Mouse (Mus musculus) stomach, embryonic 16.5 days (tissue): ENCODE data around the gene Plekha7. TPM values are rescaled to one million over a fixed set of nuclear protein-coding genes. Genes with fewer than 3 reads are reported as not detected.

Source experiments
- ATAC-seq: fragments of 200-750 bp; cut with Nextera tagmentation; 2 replicates; pipeline ENCODE4 v1.8.0; 2017; ENCODE audit warnings: moderate number of reproducible peaks, moderate TSS enrichment; ENCODE audit not compliant: insufficient read depth, low FRiP score
- H3K27ac ChIP-seq: fragments of 300-500 bp; sonication (generic); 2 replicates; pipeline ENCODE4 v1.5.1; 2014; ENCODE audit warnings: low read length
- H3K27me3 ChIP-seq: fragments of 300-500 bp; sonication (generic); 2 replicates; pipeline ENCODE4 v1.6.1; 2014; ENCODE audit warnings: low read length, control low read depth, mixed read lengths; ENCODE audit not compliant: control insufficient read depth, insufficient read depth
- H3K36me3 ChIP-seq: fragments of 300-500 bp; sonication (generic); 2 replicates; pipeline ENCODE4 v1.6.1; 2014; ENCODE audit warnings: low read length; ENCODE audit not compliant: control insufficient read depth, insufficient read depth
- H3K4me1 ChIP-seq: fragments of 300-500 bp; sonication (generic); 2 replicates; pipeline ENCODE4 v1.6.1; 2014; ENCODE audit warnings: low read length, control low read depth, mixed read lengths; ENCODE audit not compliant: control insufficient read depth, insufficient read depth
- H3K4me2 ChIP-seq: fragments of 300-500 bp; sonication (generic); 2 replicates; pipeline ENCODE4 v1.6.1; 2014; ENCODE audit warnings: low read depth, low read length, mixed read lengths
- H3K4me3 ChIP-seq: fragments of 300-500 bp; sonication (generic); replicated peaks from 2 replicates; pipeline ENCODE4 v1.5.1; 2014; ENCODE audit warnings: mild to moderate bottlenecking, low read length
- H3K9ac ChIP-seq: fragments of 300-500 bp; sonication (generic); 2 replicates; pipeline ENCODE4 v1.6.1; 2014; ENCODE audit warnings: low read length
- H3K9me3 ChIP-seq: fragments of 300-500 bp; sonication (generic); replicated peaks from 2 replicates; pipeline ENCODE4 v1.6.1; 2016; ENCODE audit warnings: low read length, control low read depth; ENCODE audit not compliant: control insufficient read depth
- WGBS: fragments of 180-500 bp; shearing (Covaris S2); extraction: QIAGEN DNeasy Blood & Tissue Kit; methylation state at CpG from one replicate; pipeline ENCODE4 v1.1.7; 2014; 5-methylcytosine and 5-hydroxymethylcytosine counted together
- polyA plus RNA-seq: library from polyadenylated mRNA; unstranded; fragments of >200 nt; fragmentation: Nextera tagmentation; extraction: Ambion mirVana; gene quantifications from 2 replicates; pipeline ENCODE4 v1.2.1, GENCODE M21; 2015

Plekha7 gene
- polyA plus RNA-seq, 1 experiment from 2014 or later = 19.9 TPM

DNA sequence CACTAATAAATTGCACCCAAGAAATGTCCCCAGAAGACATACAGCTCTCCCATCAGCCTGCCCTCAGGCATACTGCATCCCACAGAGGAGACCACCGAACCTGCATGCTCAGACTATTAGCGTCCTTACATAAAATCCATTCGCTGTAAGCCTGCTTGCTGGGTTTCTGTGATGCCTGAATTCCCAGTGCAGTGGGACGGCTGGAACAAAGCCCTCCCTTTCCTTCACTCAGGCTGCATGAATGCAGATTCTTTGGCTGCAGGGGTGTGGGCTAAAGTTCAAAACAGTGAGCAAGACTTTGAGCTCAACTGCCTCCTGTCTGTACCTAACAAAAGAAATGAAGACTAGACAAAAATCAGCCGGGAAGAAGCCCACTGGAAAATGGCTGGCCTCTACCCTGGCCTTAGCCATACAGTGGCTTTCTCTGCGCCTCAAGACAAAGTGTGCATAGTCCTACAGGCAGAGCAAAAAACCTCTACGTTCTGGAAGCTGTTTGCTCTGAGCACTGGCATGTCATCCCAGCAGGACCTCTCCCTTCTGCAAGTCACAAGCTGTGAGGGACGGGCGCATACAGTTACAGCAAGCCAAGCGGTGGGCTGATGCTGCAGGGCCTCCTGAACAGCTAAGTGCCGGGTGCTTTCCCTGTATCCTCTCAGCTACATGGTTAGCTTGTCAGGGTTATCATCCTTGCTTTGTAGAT is 123.7 kb downstream of the Plekha7 start:
- Histone ChIP-seq H3K4me2 (no peak overlapping the region), H3K9ac (no peak overlapping the region), H3K4me1 (no peaks in the 10 kb centered on the region; the same call in 1 of the 2 replicates), H3K27ac (no peak overlapping the region), H3K27me3 (no peaks in the 10 kb centered on the region), H3K9me3 (no peaks in the 10 kb centered on the region), H3K36me3 (no peaks in the 10 kb centered on the region), H3K4me3 (no peak overlapping the region)
- ATAC-seq = no peak
- 42% methylated on average over 11 of the region's 11 CpGs for WGBS

DNA sequence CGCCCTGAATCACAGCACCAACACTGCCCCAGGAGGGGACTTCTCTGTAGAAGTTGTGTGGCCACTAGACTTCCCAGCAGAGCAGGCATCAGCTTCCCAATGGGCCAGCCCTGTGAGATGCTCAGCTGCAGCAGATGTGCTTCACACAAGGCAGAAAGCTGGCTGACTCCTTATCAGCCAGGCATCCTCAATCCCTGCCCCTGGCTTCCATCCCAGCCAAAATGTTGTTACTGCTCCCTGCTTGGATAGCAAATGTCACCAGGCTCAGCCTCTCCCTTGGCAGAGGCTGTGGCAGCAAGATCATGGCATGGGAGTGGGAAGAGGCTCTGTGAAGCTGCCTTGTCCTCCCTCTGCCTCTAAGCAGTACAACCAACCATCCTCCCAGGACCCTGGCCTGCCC is 125.7 kb downstream of the Plekha7 start:
- H3K4me2 ChIP-seq = no peak overlapping the region

GRCm38 (mm10) chr7:116181444-116181946 is 126.7 kb downstream of the Plekha7 start:
- no peak for ATAC-seq
- no peak overlapping the region for H3K4me2 ChIP-seq
- no peak overlapping the region for H3K4me3 ChIP-seq
- H3K27me3 ChIP-seq = no peaks in the 10 kb centered on the region
- 83% methylated on average over 5 of the region's 5 CpGs for WGBS
- no peaks in the 10 kb centered on the region for H3K36me3 ChIP-seq
- H3K27ac ChIP-seq = no peak overlapping the region
- H3K4me1 ChIP-seq = no peaks in the 10 kb centered on the region; the same call in 1 of the 2 replicates
- no peaks in the 10 kb centered on the region for H3K9me3 ChIP-seq
- H3K9ac ChIP-seq = no peak overlapping the region

More for the DNA sequence above, 125.7 kb downstream of the Plekha7 start:
- Histone ChIP-seq H3K36me3 (no peaks in the 10 kb centered on the region), H3K9ac (no peak overlapping the region), H3K9me3 (no peaks in the 10 kb centered on the region), H3K4me3 (no peak overlapping the region), H3K27ac (no peak overlapping the region), H3K4me1 (no peaks in the 10 kb centered on the region; the same call in 1 of the 2 replicates), H3K27me3 (no peaks in the 10 kb centered on the region)
- WGBS = 90% methylated on average over 1 of the region's 1 CpGs
- no peak for ATAC-seq

DNA sequence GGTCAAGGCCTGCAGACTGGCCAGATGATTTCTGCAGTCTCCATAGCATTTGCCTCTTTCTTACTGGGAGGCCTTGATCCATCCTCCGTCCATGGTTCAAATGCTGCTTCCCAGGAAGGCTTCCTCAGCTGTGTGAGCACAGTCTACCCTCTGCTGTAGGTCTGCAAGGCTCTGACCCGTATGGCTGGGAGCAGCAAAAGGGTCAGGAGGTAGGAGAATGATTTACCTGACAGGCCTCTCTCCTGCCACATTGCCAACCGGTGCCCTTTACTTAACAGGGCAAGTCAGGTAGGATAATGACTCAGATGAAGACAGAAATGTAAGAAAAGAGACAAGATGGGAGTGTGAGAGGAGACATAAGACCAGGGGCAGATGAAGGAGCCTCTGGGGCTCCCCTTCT is 129.3 kb downstream of the Plekha7 start:
- Histone ChIP-seq H3K4me1 (no peaks in the 10 kb centered on the region; the same call in 1 of the 2 replicates), H3K27me3 (no peaks in the 10 kb centered on the region), H3K4me2 (no peak overlapping the region), H3K27ac (no peak overlapping the region), H3K9ac (no peak overlapping the region), H3K9me3 (no peaks in the 10 kb centered on the region), H3K36me3 (no peaks in the 10 kb centered on the region), H3K4me3 (no peak overlapping the region)
- ATAC-seq = no peak
- WGBS = 80% methylated on average over 3 of the region's 3 CpGs

GRCm38 (mm10) chr7:116172774-116173173 is 135.4 kb downstream of the Plekha7 start:
- Histone ChIP-seq H3K27me3 (no peaks in the 10 kb centered on the region), H3K9me3 (no peaks in the 10 kb centered on the region), H3K9ac (no peak overlapping the region), H3K36me3 (no peaks in the 10 kb centered on the region), H3K4me2 (no peak overlapping the region), H3K4me3 (no peak overlapping the region), H3K4me1 (no peaks in the 10 kb centered on the region), H3K27ac (no peak overlapping the region)
- ATAC-seq = no peak
- WGBS = 78% methylated on average over 10 of the region's 10 CpGs

DNA sequence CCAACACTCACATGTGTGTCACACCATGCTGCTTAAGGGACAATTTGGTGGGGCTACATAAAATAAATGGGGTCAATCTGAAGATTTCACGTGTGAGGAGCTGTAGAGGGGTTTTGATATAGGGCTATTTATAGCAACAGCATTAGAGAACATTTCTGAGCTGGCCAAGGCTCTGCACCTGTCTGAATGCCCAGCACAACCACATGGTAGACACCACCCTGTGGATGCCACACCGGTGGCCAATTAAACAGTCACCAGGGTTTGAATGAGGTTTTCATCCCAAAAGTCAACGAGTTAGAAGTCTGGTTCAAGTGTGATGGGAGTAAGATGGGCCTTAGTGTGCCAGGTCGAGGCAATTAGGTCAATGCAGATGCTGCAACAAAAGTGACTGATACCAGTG is 138.8 kb downstream of the Plekha7 start:
- Histone ChIP-seq H3K4me1 (no peaks in the 10 kb centered on the region), H3K36me3 (no peaks in the 10 kb centered on the region), H3K4me2 (no peak overlapping the region), H3K27ac (no peak overlapping the region), H3K9ac (no peak overlapping the region), H3K27me3 (no peaks in the 10 kb centered on the region), H3K4me3 (no peak overlapping the region), H3K9me3 (no peaks in the 10 kb centered on the region)
- WGBS = 80% methylated on average over 4 of the region's 4 CpGs
- ATAC-seq = no peak

- WGBS = 84% methylated on average over 7 of the region's 7 CpGs
- no peak for ATAC-seq
- Histone ChIP-seq H3K9me3 (no peaks in the 10 kb centered on the region), H3K9ac (no peak overlapping the region), H3K27ac (no peak overlapping the region), H3K36me3 (no peaks in the 10 kb centered on the region), H3K27me3 (no peaks in the 10 kb centered on the region), H3K4me2 (no peak overlapping the region), H3K4me1 (no peaks in the 10 kb centered on the region), H3K4me3 (no peak overlapping the region)
Observed at GRCm38 (mm10) chr7:116168224-116168623, 140.0 kb downstream of the Plekha7 start.

- H3K27me3 ChIP-seq = no peaks in the 10 kb centered on the region
- no peak for ATAC-seq
Observed at GRCm38 (mm10) chr7:116164232-116164631, 143.9 kb downstream of the Plekha7 start.

GRCm38 (mm10) chr7:116161544-116161943 is 146.6 kb downstream of the Plekha7 start:
- peak; percentile 35; the same call in 1 of the 2 replicates for ATAC-seq
- no peak overlapping the region for H3K27ac ChIP-seq
- no peak overlapping the region for H3K4me2 ChIP-seq
- no peaks in the 10 kb centered on the region for H3K9me3 ChIP-seq
- no peaks in the 10 kb centered on the region for H3K4me1 ChIP-seq
- no peaks in the 10 kb centered on the region for H3K27me3 ChIP-seq
- no peak overlapping the region for H3K4me3 ChIP-seq
- H3K9ac ChIP-seq = no peak overlapping the region
- peaks cover 3% of the 10 kb centered on the region; the same call in 1 of the 2 replicates for H3K36me3 ChIP-seq
- 18% methylated on average over 5 of the region's 5 CpGs for WGBS

More at GRCm38 (mm10) chr7:116164232-116164631, 143.9 kb downstream of the Plekha7 start:
- Histone ChIP-seq H3K4me2 (no peak overlapping the region), H3K9me3 (no peaks in the 10 kb centered on the region), H3K27ac (no peak overlapping the region), H3K36me3 (no peaks in the 10 kb centered on the region), H3K4me1 (no peaks in the 10 kb centered on the region), H3K4me3 (no peak overlapping the region), H3K9ac (no peak overlapping the region)
- WGBS = 83% methylated on average over 12 of the region's 12 CpGs
